Mouse (Mus musculus) v-Abl transformed pro-B cells (cell line): ENCODE measurements around the gene Ttc41.

Experiments
- in situ Hi-C, 2 experiments: fragments of 400-800 bp; cut with MboI; formaldehyde crosslinking; loops; one replicate each; pipeline ENCODE4 v1.15.1; 2025; ENCODE audit not compliant: unreplicated experiment in 2 of 2

The Ttc41 gene

GRCm38 (mm10) chr10:86778398-86779116 lies 72.9 kb downstream of the Ttc41 start, which contains the start of gene Nt5dc3:
TSS of gene Nt5dc3 (plus strand) at chr10:86779005.
- in situ Hi-C loops = loop anchor here in 1 of 2 experiments (25.0 kb wide), 1 partner anchor 334 kb away; no protein-coding TSS in a partner anchor

- in situ Hi-C loops = loop anchor here in 1 of 2 experiments (25.0 kb wide), 1 partner anchor 333 kb away; no protein-coding TSS in a partner anchor
These were observed 73.6 kb downstream of the Ttc41 start for GRCm38 (mm10) chr10:86779117-86779755.

DNA sequence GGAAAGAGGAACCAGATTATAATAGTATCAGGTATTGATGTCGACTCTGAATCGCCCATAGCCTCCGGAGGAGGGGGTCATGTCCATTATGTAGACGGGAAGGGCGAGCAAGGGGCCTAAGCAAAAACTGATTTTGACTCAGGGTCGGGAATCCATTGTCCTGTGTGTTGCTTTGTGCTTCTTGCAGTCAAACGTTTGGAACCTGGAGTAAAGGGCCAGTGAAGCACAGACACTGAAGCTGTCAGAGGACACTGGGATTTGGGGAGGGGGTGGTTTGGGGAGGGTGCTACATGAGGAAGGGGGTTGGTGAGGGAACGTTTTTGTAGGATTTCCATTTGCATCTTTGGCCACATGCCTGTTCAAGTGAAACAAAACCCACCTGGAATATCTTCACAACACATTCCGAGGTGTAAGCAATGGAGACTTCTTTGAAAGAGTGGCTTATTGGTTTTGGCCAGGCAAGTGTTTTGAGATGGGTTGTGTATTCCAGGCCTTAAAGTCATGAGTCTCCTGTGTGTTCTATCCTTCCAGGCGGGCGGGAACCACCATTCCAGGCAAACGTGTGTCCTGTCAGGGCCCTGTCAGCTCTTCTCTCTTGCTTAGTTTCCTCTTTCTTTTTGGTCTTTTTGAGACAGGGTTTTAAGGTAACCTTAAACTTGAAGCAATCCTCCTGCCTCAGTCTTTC lies 74.3 kb downstream of the Ttc41 start:
- in situ Hi-C loops = loop anchor here (5.0 to 25.0 kb wide), 2 partner anchors 42 to 332 kb away; no protein-coding TSS in a partner anchor

- in situ Hi-C loops = loop anchor here (5.0 to 25.0 kb wide), 2 partner anchors 41 to 331 kb away; no protein-coding TSS in a partner anchor
These were observed 76.0 kb downstream of the Ttc41 start for GRCm38 (mm10) chr10:86781641-86782040.

GRCm38 (mm10) chr10:86782656-86783055 lies 77.0 kb downstream of the Ttc41 start:
- in situ Hi-C loops = loop anchor here (5.0 to 25.0 kb wide), 2 partner anchors 40 to 330 kb away; no protein-coding TSS in a partner anchor

- in situ Hi-C loops = loop anchor here (5.0 to 25.0 kb wide), 2 partner anchors 39 to 329 kb away; no protein-coding TSS in a partner anchor
These were observed 78.0 kb downstream of the Ttc41 start for GRCm38 (mm10) chr10:86783561-86783960.

DNA sequence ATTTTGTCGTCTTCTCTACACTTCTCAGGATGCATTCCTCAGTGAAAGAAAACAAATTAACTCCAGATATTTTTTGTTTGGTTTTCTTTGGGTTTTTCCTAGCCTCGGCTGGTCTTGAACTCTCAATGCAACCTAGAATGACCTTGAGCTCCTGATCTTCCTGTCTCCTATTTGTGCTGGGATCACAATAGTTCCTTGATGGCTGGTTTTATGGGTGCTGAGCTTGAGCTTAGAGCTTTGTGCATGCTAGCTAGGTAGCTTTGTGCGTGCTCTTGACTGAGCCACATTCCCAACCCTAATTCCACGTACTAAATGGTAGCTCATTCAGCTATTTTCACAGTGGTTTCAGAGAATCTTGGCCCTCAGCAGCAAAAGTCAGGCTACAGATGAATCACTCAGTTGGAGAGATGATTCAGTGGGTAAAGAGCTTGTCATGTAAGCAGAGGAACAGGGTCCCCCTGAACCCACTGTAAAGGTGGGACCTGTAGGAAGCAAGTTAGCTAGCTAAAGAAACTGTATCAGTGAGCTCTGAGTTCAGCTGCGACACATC lies 78.6 kb downstream of the Ttc41 start:
- in situ Hi-C loops = loop anchor here (5.0 to 25.0 kb wide), 2 partner anchors 38 to 328 kb away; no protein-coding TSS in a partner anchor

GRCm38 (mm10) chr10:86785396-86785795 lies 79.8 kb downstream of the Ttc41 start:
- in situ Hi-C loops = loop anchor here in 1 of 2 experiments (5.0 to 25.0 kb wide), 2 partner anchors 37 to 327 kb away; no protein-coding TSS in a partner anchor

DNA sequence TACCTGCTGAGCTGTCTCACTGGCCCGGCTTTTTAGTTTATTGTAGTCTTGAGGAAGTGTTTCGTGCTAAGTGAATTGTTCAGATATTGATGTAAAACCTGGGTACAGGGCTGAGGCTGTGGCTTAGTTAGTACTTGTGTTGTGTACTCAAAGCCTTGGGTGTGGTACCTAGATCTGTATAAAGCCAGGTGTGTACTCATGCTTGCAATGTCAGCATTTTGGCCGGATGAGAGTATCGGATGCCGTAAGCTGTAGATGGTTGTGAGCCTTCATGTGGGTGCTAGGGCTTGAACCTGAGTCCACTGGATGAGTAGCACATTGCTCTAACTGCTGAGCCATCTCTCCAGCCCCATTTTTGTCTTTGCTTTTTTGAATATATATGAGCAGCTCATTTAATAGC lies 80.5 kb downstream of the Ttc41 start:
- in situ Hi-C loops = loop anchor here in 1 of 2 experiments (5.0 to 25.0 kb wide), 2 partner anchors 36 to 326 kb away; no protein-coding TSS in a partner anchor

- in situ Hi-C loops = loop anchor here in 1 of 2 experiments (5.0 to 25.0 kb wide), 2 partner anchors 34 to 324 kb away; no protein-coding TSS in a partner anchor
These were observed 82.6 kb downstream of the Ttc41 start for GRCm38 (mm10) chr10:86788193-86788592.

DNA sequence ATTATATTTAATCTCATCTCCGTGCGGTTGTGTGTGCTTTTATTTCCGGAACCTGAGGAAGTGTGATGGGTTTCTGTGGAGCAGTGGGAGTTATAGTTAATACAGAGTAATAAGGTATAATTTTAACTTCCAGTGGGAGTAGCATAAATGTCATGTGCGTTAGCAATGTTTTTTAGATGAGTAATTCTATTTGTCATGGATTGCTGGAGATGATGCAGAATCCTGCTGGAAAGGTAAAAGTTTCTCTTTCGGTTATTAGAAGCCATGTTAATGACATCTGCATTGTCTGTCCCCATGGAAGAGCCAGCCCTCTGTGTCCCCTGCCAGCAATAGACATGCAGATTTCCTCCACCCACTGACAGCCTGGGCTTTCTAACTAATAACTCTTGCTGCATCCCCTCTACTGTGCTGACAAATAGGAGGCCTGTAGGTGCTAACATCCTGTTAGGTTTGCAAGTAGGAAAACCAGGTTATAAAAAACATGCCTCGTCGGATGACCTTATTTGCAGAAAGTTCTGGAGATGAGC lies 83.6 kb downstream of the Ttc41 start:
- in situ Hi-C loops = loop anchor here in 1 of 2 experiments (5.0 to 25.0 kb wide), 2 partner anchors 33 to 323 kb away; no protein-coding TSS in a partner anchor

- in situ Hi-C loops = loop anchor here in 1 of 2 experiments (25.0 kb wide), 1 partner anchor 321 kb away; no protein-coding TSS in a partner anchor
These were observed 86.0 kb downstream of the Ttc41 start for GRCm38 (mm10) chr10:86791507-86792184.

DNA sequence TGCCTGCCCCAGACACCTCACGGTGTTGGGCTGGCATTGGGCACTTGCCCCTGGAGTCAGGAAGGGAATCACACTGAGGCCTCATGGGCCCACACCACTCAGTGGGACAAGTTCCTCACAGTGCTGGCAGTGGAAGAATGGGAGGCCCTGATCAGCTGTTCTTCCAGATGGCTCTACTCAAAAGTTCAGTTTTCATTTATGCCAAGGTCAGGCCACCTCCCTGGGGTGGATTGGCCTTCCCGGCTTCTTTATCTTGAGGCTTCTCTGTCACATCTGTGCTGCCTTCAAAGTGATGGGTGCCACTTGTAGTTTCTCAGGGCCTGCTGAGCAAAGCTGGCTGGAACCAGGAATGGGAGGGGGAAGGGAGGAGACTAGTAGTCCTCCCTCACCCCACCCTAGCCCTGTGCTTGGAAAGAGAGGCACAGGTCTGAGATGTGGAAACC lies 87.9 kb downstream of the Ttc41 start:
- in situ Hi-C loops = loop anchor here in 1 of 2 experiments (25.0 kb wide), 1 partner anchor 319 kb away; no protein-coding TSS in a partner anchor

DNA sequence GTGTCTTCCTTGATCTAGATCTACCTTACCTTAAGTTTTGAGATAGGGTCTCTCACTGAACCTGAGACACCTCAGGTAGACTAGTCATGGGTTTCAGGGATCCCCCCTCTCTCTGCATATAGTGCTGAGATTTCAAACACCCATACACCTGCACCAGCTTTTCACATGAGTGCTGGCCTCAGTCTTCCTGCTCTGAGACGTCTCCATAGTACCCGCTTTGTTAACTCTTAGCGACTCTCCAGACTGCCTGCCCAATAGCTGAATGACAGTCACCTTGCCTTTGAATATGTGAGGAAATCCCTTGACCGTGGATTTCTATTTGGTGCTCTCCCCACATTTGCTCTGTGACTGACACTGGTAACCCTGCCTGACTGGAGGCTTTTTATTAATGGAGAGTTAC lies 88.6 kb downstream of the Ttc41 start:
- in situ Hi-C loops = loop anchor here in 1 of 2 experiments (25.0 kb wide), 1 partner anchor 318 kb away; no protein-coding TSS in a partner anchor

DNA sequence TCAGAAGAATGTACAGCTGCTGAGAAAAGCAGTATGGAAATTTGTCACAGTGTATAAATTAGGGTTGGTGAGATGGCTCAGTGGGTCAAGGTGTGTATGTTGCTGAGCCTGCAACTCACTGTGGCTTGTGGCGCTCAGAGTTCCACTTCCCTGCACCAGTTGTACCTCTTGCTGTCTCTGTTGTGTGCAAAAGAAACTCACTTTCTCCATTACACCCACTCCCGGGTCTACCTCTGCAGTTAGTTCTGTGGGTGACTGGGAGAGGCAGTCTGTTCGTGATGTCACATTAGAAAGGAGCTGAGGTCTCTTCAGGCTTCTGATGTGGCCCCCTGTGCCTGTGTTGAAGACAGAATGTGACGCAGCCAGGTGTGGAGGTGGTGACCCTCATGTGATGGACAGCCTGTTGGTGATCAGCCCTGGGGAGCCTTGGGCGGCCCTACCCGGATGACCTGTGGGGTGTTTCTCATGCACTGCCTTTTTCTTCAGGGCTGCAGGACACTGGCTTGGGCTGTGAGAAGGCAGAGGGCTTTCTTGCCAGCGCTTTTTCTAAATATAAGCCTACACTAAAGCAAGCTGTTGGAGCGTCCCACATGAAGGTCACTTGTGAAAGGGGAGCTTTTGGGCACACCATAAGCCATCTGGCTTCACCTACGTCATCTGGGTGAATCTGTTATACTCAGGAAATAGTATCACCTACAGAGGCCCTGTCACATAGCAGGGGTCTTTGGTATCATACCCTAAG lies 89.4 kb downstream of the Ttc41 start:
- in situ Hi-C loops = loop anchor here in 1 of 2 experiments (25.0 kb wide), 1 partner anchor 317 kb away; no protein-coding TSS in a partner anchor

DNA sequence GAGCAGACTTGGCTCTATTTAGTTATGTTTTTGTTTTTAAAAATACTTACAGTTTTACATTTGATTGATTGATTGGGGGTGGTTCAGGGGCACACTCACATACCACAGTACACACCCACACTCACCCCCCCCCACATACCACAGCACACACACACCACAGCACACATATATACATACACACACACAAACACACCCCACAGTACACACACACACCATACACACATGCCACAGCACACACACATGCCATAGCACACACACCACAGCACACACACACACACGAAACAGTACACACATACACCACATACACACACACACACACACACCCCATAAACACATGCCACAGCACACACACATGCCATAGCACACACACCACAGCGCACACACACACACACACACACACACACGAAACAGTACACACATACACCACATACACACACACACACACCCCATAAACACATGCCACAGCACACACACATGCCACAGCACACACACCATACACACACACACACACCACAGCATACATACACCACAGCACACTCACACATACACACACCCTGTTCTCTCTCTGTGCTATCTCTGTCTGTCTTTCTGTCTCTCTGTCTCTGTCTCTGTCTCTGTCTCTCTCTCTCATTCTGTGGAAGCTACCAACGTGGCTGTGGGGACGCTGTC lies 90.6 kb downstream of the Ttc41 start:
- in situ Hi-C loops = loop anchor here in 1 of 2 experiments (25.0 kb wide), 1 partner anchor 316 kb away; no protein-coding TSS in a partner anchor

DNA sequence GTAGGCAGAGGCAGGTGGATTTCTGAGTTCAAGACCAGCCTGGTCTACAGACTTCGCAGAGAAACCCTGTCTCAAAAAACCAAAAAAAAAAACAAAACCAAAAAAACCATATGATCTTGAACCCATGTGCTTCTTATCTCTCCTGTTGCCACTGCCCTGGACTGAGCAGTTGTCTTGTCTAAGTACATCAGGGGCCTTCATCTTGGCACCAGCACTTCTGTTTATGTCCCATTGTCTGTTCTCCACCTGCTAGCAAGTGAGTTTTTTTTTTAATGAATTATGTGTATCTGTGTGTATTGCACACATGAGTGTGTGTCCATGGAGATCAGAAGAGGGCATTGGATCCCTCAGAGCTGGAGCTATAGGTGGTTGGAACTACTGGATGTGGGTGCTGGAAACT lies 101.8 kb downstream of the Ttc41 start:
- in situ Hi-C loops = loop anchor here in 1 of 2 experiments (25.0 kb wide), 1 partner anchor 1605 kb away; no protein-coding TSS in a partner anchor
